Mouse (Mus musculus): ENCODE measurements at regions not wholly inside any gene's neighbourhood (a gene's known extent, or its start where the extent isn't known, plus 50 kb on each side); places are given as distances from the start of the nearest gene placed in this dataset.

DNA sequence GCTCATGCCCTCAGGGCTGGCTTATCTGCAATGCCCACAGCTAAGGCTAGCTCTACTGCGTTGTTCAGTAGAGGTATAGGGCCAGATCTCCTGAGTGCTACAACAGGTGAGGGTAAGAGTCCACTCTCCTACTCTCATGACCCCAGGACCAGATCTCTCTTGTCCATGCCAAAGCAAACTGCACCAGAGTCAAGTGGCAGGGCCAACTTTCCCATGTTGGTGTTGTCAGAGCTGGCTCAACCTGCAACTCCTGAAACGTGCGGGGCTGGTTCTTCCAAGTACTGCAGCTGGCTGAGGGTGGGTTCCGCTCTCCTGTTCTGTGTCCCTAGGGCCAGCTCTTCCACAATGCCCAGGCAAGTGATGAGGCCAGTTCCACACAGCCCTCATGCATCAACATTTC, 61.5 kb upstream of the Fxr1 start:
- Histone ChIP-seq H3K4me2 (ENCODE audit: low read depth, low read length) (no peak overlapping the region), H3K27me3 (ENCODE audit: control insufficient read depth, insufficient read depth, low read length) (no peaks in the 10 kb centered on the region), H3K27ac (ENCODE audit: low read length) (no peak overlapping the region), H3K4me3 (ENCODE audit: low read length) (no peak overlapping the region), H3K9me3 (replicated peaks; ENCODE audit: control insufficient read depth, low read length) (no peaks in the 10 kb centered on the region), H3K36me3 (ENCODE audit: control insufficient read depth, insufficient read depth) (no peaks in the 10 kb centered on the region), H3K9ac (ENCODE audit: low read length) (no peak overlapping the region), H3K4me1 (ENCODE audit: control insufficient read depth, insufficient read depth, low read length) (peaks cover 6% of the 10 kb centered on the region)
- no peak for ATAC-seq (replicated peaks; ENCODE audit: extremely low read depth, insufficient read depth, low FRiP score)
- WGBS: 91% methylated on average over 4 of the region's 4 CpGs

DNA sequence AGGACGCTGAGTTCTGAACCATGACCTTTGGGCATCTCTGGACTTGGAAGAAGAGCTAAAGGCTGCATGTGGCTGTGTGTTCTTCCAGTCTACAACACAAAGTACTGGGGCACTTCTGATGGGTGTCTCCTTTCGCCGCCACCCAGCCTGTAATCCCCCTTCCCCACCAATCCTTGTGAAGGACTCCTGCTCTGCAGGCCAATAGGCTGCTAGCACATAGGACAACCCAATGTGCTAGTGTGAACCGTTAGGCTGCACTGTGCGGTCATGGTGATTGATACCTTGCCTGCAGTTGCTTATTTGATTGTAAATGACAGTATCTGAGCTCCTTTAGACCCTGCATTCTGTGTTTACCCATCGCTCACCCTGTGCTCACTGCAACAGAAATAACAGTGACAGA, 59.5 kb upstream of the Fxr1 start:
- Histone ChIP-seq H3K9ac (ENCODE audit: low read length) (no peak overlapping the region), H3K4me1 (ENCODE audit: control insufficient read depth, insufficient read depth, low read length) (peaks cover 5% of the 10 kb centered on the region), H3K27ac (ENCODE audit: low read length) (no peak overlapping the region), H3K4me3 (ENCODE audit: low read length) (no peak overlapping the region), H3K9me3 (replicated peaks; ENCODE audit: control insufficient read depth, low read length) (no peaks in the 10 kb centered on the region), H3K36me3 (ENCODE audit: control insufficient read depth, insufficient read depth) (no peaks in the 10 kb centered on the region), H3K4me2 (ENCODE audit: low read depth, low read length) (no peak overlapping the region), H3K27me3 (ENCODE audit: control insufficient read depth, insufficient read depth, low read length) (no peaks in the 10 kb centered on the region)
- WGBS: 56% methylated on average over 6 of the region's 6 CpGs
- ATAC-seq (replicated peaks; ENCODE audit: extremely low read depth, insufficient read depth, low FRiP score): no peak

DNA sequence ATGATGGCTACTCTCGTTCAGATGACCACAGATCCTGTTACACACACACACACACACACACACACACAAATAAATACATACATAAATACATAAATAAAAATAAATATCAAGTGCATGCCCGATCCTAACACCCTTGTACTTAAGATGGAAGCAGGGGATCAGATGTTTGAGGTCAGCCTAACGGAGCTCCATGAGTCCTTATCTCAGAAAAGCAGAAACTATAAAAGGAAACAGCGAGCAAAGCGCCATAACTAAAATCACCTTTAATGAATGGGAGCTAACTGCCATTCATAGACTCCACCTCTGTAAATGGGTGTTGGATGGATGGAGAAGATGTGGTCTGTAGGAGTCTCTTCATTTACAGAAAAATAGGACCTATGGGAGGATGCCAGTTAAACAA, 56.8 kb upstream of the Fxr1 start:
- 67% methylated on average over 5 of the region's 5 CpGs for WGBS
- no peak overlapping the region for H3K9ac ChIP-seq (ENCODE audit: low read length)
- ATAC-seq (replicated peaks; ENCODE audit: extremely low read depth, insufficient read depth, low FRiP score): no peak

DNA sequence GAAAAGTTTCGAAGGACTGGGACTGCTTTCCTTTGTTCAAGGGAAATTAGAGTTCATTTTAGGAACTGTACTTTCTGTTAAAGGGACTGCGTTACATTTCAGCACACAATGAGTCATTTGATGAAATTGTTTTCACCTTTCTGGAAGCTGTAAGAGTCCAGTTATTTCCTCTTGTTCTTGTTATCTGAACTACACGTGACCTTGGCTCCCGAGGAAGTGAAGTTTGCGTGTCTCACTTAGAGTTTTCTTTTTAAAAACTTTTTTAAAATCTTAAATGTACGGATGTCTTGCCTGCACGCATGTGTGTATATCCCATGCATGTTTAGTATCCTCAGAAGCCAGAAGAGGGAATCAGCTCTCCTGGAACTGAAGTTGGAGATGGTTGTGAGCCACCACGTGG, 52.6 kb upstream of the Fxr1 start:
- WGBS: 48% methylated on average over 8 of the region's 8 CpGs
- no peak for ATAC-seq (replicated peaks; ENCODE audit: extremely low read depth, insufficient read depth, low FRiP score)

More for the DNA sequence above, 56.8 kb upstream of the Fxr1 start:
- H3K9me3 ChIP-seq (replicated peaks; ENCODE audit: control insufficient read depth, low read length): no peaks in the 10 kb centered on the region
- H3K36me3 ChIP-seq (ENCODE audit: control insufficient read depth, insufficient read depth): no peaks in the 10 kb centered on the region
- H3K4me3 ChIP-seq (ENCODE audit: low read length): no peak overlapping the region
- no peaks in the 10 kb centered on the region for H3K27me3 ChIP-seq (ENCODE audit: control insufficient read depth, insufficient read depth, low read length)
- no peak overlapping the region for H3K4me2 ChIP-seq (ENCODE audit: low read depth, low read length)
- no peaks in the 10 kb centered on the region for H3K4me1 ChIP-seq (ENCODE audit: control insufficient read depth, insufficient read depth, low read length)
- no peak overlapping the region for H3K27ac ChIP-seq (ENCODE audit: low read length)

More for the DNA sequence above, 52.6 kb upstream of the Fxr1 start:
- no peaks in the 10 kb centered on the region for H3K4me1 ChIP-seq (ENCODE audit: control insufficient read depth, insufficient read depth, low read length)
- H3K36me3 ChIP-seq (ENCODE audit: control insufficient read depth, insufficient read depth): no peaks in the 10 kb centered on the region
- H3K27me3 ChIP-seq (ENCODE audit: control insufficient read depth, insufficient read depth, low read length): no peaks in the 10 kb centered on the region
- no peaks in the 10 kb centered on the region for H3K9me3 ChIP-seq (replicated peaks; ENCODE audit: control insufficient read depth, low read length)
- no peak overlapping the region for H3K4me2 ChIP-seq (ENCODE audit: low read depth, low read length)
- H3K9ac ChIP-seq (ENCODE audit: low read length): no peak overlapping the region
- H3K4me3 ChIP-seq (ENCODE audit: low read length): no peak overlapping the region
- no peak overlapping the region for H3K27ac ChIP-seq (ENCODE audit: low read length)
